Mouse (Mus musculus): ENCODE measurements around the gene Slc25a3. TPM values are rescaled to one million over a fixed set of nuclear protein-coding genes. Genes with fewer than 3 reads are reported as not detected.

The Slc25a3 gene
- polyA plus RNA-seq, 2 experiments: 469 to 481 TPM

GRCm38 (mm10) chr10:91092812-91093211 lies 31.0 kb downstream of the Slc25a3 start:
- 90% methylated on average over 4 of the region's 4 CpGs for WGBS
- no peaks in the 10 kb centered on the region for H3K4me1 ChIP-seq (ENCODE audit: control insufficient read depth, insufficient read depth, low read length)
- no peaks in the 10 kb centered on the region for H3K27me3 ChIP-seq (ENCODE audit: control insufficient read depth, insufficient read depth, low read length)
- DNase-seq (ENCODE audit: low spot score): no peak
- H3K4me2 ChIP-seq (replicated peaks; ENCODE audit: low read depth, low read length, severe bottlenecking): no peak overlapping the region
- no peak overlapping the region for H3K4me3 ChIP-seq (replicated peaks; ENCODE audit: low read length)
- H3K9ac ChIP-seq (ENCODE audit: low read depth, low read length, severe bottlenecking): no peak overlapping the region
- no peak for TF ChIP-seq POLR2A (IDR thresholded peaks at IDR 0.05; ENCODE audit: borderline replicate concordance, extremely low read depth, insufficient read depth, insufficient read length)
- peaks cover 40% of the 10 kb centered on the region for H3K36me3 ChIP-seq (ENCODE audit: control insufficient read depth, insufficient read depth, low read length)
- no peak overlapping the region for H3K27ac ChIP-seq (replicated peaks; ENCODE audit: low read depth, low read length)
- no peaks in the 10 kb centered on the region for H3K9me3 ChIP-seq (ENCODE audit: control insufficient read depth, low read length)
- ATAC-seq (ENCODE audit: low FRiP score, low read depth): no peak

GRCm38 (mm10) chr10:91083393-91083927 lies 40.4 kb downstream of the Slc25a3 start:
- no peaks in the 10 kb centered on the region for H3K27me3 ChIP-seq (ENCODE audit: control insufficient read depth, insufficient read depth, low read length)
- peak overlapping the region; percentile 71 for H3K4me2 ChIP-seq (replicated peaks; ENCODE audit: low read depth, low read length, severe bottlenecking)
- ATAC-seq (ENCODE audit: low FRiP score, low read depth) (no peak), DNase-seq (ENCODE audit: low spot score) (no peak)
- H3K9me3 ChIP-seq (ENCODE audit: control insufficient read depth, low read length): no peaks in the 10 kb centered on the region
- peak overlapping the region; percentile 98 for H3K4me3 ChIP-seq (replicated peaks; ENCODE audit: low read length)
- H3K27ac ChIP-seq (replicated peaks; ENCODE audit: low read depth, low read length): peak overlapping the region; percentile 78
- 39% methylated on average over 12 of the region's 12 CpGs for WGBS
- no peak for TF ChIP-seq POLR2A (IDR thresholded peaks at IDR 0.05; ENCODE audit: borderline replicate concordance, extremely low read depth, insufficient read depth, insufficient read length)
- peaks cover 14% of the 10 kb centered on the region for H3K4me1 ChIP-seq (ENCODE audit: control insufficient read depth, insufficient read depth, low read length)
- H3K36me3 ChIP-seq (ENCODE audit: control insufficient read depth, insufficient read depth, low read length): peaks cover 10% of the 10 kb centered on the region; the same call in 1 of the 2 replicates
- H3K9ac ChIP-seq (ENCODE audit: low read depth, low read length, severe bottlenecking): peak overlapping the region; percentile 91

GRCm38 (mm10) chr10:91082550-91083392 lies 41.1 kb downstream of the Slc25a3 start, which contains the start of the genes Apaf1 and Ikbip:
Gene Apaf1, minus strand, starts transcription at chr10:91082770.
Gene Ikbip, plus strand, starts transcription at chr10:91082940.
- Histone ChIP-seq H3K27me3 (ENCODE audit: control insufficient read depth, insufficient read depth, low read length) (no peaks in the 10 kb centered on the region), H3K27ac (replicated peaks; ENCODE audit: low read depth, low read length) (peak within 1 kb of the TSS; percentile 86), H3K4me1 (ENCODE audit: control insufficient read depth, insufficient read depth, low read length) (peaks cover 14% of the 10 kb centered on the region), H3K4me3 (replicated peaks; ENCODE audit: low read length) (peak within 1 kb of the TSS; percentile 98), H3K36me3 (ENCODE audit: control insufficient read depth, insufficient read depth, low read length) (peaks cover 17% of the 10 kb centered on the region; the same call in 1 of the 2 replicates), H3K9me3 (ENCODE audit: control insufficient read depth, low read length) (no peaks in the 10 kb centered on the region), H3K9ac (ENCODE audit: low read depth, low read length, severe bottlenecking) (peak within 1 kb of the TSS; percentile 91), H3K4me2 (replicated peaks; ENCODE audit: low read depth, low read length, severe bottlenecking) (peak within 1 kb of the TSS; percentile 71)
- WGBS: 1% methylated on average over 58 of the region's 87 CpGs
- ATAC-seq (ENCODE audit: low FRiP score, low read depth) (peak; percentile 95), DNase-seq (ENCODE audit: low spot score) (peak; percentile 98)
- peak; percentile 74; the same call in 1 of the 2 replicates for TF ChIP-seq POLR2A (IDR thresholded peaks at IDR 0.05; ENCODE audit: borderline replicate concordance, extremely low read depth, insufficient read depth, insufficient read length)

GRCm38 (mm10) chr10:91081959-91082507 lies 41.8 kb downstream of the Slc25a3 start:
- H3K4me1 ChIP-seq (ENCODE audit: control insufficient read depth, insufficient read depth, low read length): peaks cover 14% of the 10 kb centered on the region
- no peaks in the 10 kb centered on the region for H3K9me3 ChIP-seq (ENCODE audit: control insufficient read depth, low read length)
- no peak for ATAC-seq (ENCODE audit: low FRiP score, low read depth)
- peak overlapping the region; percentile 71 for H3K4me2 ChIP-seq (replicated peaks; ENCODE audit: low read depth, low read length, severe bottlenecking)
- no peak for TF ChIP-seq POLR2A (IDR thresholded peaks at IDR 0.05; ENCODE audit: borderline replicate concordance, extremely low read depth, insufficient read depth, insufficient read length)
- H3K9ac ChIP-seq (ENCODE audit: low read depth, low read length, severe bottlenecking): peak overlapping the region; percentile 91
- H3K27me3 ChIP-seq (ENCODE audit: control insufficient read depth, insufficient read depth, low read length): no peaks in the 10 kb centered on the region
- H3K27ac ChIP-seq (replicated peaks; ENCODE audit: low read depth, low read length): peak overlapping the region; percentile 86
- under 1% methylated on average over 23 of the region's 27 CpGs for WGBS
- DNase-seq (ENCODE audit: low spot score): peak; percentile 26
- peak overlapping the region; percentile 98 for H3K4me3 ChIP-seq (replicated peaks; ENCODE audit: low read length)
- H3K36me3 ChIP-seq (ENCODE audit: control insufficient read depth, insufficient read depth, low read length): peaks cover 25% of the 10 kb centered on the region

GRCm38 (mm10) chr10:91080540-91080939 lies 43.3 kb downstream of the Slc25a3 start:
- Histone ChIP-seq H3K27me3 (ENCODE audit: control insufficient read depth, insufficient read depth, low read length) (no peaks in the 10 kb centered on the region), H3K4me2 (replicated peaks; ENCODE audit: low read depth, low read length, severe bottlenecking) (no peak overlapping the region; the same call in 1 of the 2 replicates), H3K36me3 (ENCODE audit: control insufficient read depth, insufficient read depth, low read length) (peaks cover 40% of the 10 kb centered on the region), H3K9ac (ENCODE audit: low read depth, low read length, severe bottlenecking) (no peak overlapping the region), H3K4me3 (replicated peaks; ENCODE audit: low read length) (no peak overlapping the region), H3K9me3 (ENCODE audit: control insufficient read depth, low read length) (no peaks in the 10 kb centered on the region), H3K4me1 (ENCODE audit: control insufficient read depth, insufficient read depth, low read length) (peaks cover 14% of the 10 kb centered on the region), H3K27ac (replicated peaks; ENCODE audit: low read depth, low read length) (no peak overlapping the region)
- ATAC-seq (ENCODE audit: low FRiP score, low read depth) (no peak), DNase-seq (ENCODE audit: low spot score) (no peak)
- 61% methylated on average over 5 of the region's 5 CpGs for WGBS
- TF ChIP-seq POLR2A (IDR thresholded peaks at IDR 0.05; ENCODE audit: borderline replicate concordance, extremely low read depth, insufficient read depth, insufficient read length): no peak
